Mouse (Mus musculus) layer of hippocampus, adult 11-12 months (tissue): ENCODE measurements around the gene Fbxw11.

Experiments
- DNase-seq: peaks from one replicate; pipeline ENCODE4 v3.0.0; 2022; ENCODE audit warnings: low spot score

The Fbxw11 gene

DNA sequence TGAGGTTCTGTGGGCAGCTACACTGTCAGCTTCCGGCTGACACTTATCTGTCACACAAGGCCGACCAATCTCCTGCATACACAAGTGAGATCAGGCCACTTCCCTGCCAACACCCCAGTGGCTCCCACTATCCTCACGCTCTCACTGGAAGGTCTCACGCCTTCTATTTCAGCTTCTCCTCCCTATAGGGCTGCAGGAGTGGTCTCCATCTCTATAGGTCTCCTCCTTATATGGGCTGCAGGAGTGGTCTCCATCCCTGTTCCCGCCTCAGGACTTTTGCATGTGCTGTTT is 110.0 kb downstream of the Fbxw11 start:
- no peak for DNase-seq

DNA sequence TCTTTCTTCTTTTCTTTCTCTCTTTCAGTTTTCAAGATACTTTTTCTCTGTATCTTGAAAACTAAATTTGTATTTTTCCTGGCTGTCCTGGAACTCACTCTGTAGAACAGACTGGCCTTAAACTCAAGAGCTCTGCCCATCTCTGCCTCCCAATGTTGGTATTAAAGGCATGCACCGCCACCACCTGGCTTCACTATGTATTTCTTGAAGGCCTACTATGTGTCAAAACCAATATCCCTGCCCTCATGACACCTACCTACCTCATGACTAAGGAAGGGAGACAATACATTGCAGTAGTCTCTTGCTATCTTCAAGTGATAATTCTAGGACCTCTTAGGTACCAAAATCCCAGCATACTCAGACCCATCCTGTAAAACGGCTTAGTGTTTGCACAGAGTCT is 110.8 kb downstream of the Fbxw11 start:
- no peak for DNase-seq

DNA sequence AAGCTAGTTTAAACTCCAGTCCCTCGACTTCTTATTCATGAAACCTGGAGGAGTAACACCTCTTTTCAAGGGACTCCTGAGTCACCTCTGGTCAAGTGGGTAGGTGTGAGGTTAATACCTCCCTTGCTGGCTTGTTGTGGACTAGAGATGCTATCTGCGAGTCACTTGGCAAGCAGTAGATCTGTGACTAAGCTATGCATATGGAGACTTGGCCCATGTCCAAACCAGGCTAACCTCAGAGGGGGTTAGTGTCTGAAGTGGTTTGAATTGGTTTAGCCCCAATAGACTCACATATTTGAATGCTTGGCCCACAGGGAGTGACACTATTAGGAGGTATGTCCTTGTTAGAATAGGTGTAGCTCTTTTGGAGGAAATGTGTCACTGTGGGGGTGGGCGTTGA is 120.2 kb downstream of the Fbxw11 start:
- no peak for DNase-seq

DNA sequence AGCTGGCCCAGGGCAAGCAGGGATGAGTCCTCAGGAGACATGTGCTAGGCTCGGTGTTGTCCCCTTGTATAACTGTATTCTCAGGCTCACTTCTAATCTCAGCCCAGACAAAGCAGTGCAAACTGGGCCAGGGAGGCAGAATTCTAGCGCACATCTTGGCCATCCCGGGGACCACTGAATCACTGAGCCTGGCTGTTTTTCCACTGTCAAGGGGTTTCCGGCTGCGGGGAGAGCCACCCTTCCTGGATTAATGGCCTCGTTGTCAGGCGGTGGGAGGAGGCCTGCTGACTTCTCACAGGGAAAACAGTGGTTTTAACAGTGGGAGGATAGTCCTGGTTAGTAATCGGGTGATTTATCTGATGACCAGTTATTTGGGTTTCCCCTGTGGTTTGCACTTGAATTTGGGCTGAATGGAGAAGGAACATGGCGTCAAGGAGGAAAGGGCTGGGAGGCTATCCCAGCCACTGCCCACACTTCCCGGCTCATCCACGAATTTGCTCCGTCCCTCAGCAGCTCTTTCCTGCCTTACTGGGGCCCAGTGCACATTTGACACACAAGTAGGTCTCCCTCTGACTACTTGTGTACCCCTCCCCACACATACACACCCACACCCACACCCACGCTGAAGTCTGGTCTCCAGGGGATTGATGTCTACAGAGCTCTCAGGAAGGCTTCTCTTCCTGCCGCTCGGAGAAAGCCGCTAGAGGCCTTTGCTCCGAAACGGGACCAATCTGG is 125.1 kb downstream of the Fbxw11 start:
- DNase-seq, result no peak

DNA sequence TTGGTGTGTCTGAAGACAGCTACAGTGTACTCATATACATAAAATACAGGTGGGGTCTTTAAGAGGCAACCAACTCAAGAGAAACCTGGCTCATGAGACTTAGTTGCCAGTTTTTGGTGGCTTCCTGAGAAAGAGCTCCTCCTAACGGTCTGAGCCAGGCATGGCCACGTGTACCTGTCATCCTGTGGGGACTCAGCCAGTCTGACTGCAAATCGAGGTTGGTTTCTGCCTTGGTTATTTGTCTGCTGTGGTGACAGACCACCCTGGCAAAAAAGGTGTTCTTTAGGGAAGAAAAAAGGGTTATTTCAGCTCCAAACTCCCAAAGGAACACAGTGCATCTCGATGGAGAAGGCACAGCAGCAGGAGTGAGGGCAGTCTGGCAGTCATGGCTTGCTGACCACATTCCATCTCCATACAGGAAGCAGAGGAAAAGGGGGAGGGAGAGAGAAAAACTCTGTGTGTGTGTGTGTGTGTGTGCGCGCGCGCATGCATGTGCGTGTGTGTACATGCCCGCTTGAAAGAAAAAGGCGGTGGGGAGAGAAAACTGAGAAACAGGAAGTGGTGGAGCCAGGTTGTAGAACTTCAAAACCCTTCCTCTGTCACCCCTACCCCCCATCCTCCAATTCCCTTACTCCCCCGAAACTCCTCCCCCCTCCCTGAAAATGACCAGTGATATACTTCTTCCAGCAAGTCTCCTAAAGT is 126.3 kb downstream of the Fbxw11 start:
- no peak for DNase-seq

DNA sequence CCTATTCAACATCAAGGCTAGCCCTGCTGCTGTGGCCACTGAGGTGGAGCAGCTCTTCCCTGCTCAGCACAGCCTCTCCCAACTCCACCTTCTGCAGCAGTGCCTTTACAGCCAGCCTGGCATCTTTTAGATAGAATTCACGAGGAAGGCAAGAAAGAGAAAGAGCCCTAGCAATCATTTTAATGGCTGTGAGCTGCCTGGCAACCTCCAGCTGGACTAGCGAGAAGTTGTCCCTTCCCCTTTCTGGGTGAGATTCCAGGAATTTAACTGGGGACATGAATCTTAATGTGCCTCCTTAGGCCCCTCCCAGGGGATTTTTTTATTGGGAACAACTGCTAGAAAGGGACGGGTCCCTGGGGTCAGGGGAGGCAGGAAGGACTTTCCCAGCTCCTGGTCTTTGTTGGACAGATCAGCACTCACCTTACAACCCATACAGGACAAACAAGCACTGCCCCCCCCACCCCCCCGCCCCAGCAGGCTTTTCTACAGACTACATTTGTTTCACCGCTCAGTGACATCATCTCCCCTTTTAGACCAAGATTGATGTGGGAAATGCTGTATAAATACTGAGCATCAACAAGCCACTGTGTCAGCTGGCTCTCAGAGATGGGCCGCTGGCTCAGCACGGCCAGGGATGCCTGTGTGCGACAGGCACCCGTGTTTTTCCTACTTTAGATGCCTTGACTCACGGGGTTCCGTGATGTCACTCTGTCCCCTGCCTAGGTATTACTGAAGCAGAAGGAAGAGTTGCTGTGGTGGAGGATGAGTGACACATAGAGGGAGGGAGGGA is 138.4 kb downstream of the Fbxw11 start:
- DNase-seq, result peak; percentile 30

DNA sequence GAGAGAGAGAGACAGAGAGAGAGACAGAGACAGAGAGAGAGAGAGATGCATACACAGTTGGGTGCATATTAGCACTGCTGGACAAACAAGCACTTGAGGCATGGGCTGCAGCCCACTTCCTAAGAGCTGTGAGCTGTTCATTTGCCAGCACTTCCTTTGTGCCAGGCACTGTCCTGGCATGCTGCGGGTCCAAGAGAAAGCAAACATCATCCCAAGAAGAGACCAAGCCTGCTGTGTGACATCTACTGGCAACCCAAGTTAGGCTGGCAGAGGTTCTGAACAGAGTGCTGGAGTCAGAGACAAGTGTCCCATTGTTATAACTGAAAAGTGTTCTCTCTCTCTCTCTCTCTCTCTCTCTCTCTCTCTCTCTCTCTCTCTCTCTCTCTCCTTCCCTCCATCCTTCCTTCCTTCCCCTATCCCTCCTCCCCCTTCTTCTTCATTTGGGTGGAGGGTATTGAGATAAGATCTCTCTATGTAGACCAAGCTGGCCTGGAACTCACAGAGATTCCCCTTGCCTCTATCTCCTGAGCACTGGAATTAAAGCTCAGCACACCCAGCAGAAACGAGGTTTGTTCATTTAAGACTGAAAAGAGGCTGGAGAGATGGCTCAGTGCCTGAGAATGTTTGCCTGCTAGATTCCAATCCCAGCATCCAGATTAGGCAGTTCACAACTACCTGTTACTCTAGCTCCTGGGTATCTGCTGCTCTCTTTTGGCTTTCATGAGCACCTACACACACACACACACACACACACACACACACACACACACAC is 139.3 kb downstream of the Fbxw11 start:
- peak; percentile 48 for DNase-seq

DNA sequence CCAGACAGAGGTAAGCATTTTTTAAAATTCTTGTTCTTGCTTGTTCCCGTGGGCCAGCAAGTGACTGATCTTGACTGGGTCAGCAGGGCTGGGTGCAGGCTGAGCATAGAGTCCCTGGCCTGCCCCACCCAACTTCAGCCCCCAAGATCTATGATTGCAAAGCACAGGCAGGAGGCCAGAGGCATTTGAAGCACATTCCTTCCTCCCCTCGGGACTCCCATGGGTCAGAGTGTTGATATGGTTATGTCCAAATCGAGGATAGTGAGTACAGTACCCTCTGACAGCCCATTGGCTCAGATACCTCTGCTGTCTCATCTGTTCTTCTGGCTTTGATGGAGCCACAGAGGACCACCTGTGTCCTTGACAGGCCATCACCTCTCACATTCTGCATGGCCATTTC is 140.2 kb downstream of the Fbxw11 start:
- no peak for DNase-seq

DNA sequence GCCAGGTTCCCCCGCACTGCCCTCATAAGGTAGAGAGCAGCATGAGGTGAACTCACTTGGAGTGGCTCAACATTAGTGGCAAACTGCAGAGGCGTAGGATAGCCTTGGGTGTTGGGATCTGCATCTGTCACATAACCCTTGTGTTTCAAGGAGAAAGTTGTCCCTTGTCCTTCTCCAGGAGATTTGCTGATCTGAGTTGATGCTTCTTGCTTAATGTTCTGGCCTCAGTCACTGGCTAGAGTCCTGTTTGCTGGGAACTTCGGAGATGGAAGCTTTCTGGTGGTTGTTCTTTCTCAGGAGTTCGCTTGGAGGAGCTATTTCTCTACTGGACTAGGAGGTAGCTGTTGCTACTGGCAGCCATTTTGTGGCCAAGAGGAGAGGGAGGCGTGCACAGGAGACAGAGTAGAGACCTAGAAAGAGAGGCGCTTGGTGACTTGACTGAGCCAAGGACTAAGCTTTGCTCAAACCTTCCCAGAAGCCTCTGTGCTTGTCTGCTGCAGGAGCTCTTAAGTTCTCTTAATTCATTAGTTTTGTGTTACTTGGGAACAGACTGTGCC is 143.1 kb downstream of the Fbxw11 start:
- DNase-seq, result no peak

DNA sequence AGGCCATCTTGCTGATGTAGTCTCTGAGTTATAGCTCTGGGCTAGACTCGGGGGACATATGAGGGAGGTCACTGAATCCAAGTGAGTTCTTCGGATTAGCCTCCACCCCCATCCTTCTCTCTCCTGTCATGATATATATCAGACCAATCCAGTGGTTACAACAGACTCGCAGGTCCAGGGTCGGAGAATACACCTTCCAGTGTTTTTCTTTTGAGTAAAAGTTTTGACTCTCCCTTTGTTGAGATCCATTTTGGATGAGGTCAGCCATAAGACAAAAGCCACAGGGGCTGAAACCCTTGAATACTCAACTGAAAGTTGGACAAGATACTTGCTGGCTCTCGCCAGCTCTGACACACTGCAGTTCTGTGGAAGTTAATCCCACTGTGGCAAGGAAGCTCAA is 143.7 kb downstream of the Fbxw11 start:
- no peak for DNase-seq

DNA sequence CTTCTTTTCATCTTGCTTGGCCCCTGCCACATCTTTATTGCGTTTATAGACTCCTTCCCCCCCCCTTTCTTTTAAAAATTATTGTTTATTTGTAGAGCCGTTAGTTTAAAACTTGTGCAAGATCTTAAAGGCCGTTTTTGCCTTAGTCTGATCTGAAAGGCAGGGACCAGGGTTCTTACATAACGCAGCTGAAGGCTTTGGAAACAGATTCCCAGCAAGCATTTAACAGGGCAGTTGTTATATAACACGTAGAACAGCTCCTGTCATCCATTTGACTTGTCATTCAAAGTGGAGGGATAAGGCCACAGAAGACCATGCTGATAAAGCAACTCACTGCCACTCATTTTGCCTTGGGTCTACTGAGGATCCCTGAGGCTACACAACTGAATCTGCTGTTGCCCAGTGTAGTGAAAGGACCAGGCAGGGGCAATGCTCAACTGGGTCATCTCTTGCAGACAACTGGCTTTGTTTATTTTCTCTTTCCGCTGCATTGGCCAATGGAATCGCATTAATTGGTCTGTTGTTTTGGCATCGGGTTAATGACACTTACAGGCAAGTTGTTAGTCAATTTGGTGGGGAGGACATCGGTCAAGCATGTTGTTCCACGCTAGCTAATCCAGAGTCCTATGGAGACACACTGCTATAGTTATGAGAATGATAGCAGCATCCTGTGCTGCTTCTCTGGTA is 152.4 kb downstream of the Fbxw11 start:
- no peak for DNase-seq
